Mouse (Mus musculus) left cerebral cortex, postnatal 4 days (tissue): ENCODE results near the gene Akirin2. TPM values are rescaled to one million over a fixed set of nuclear protein-coding genes. Genes with fewer than 3 reads are reported as not detected.

Experiments used
- DNase-seq: peaks from one replicate; pipeline ENCODE4 v3.0.0-alpha.2; 2022
- intact Hi-C: fragments of 180-260 bp; cut with DNase I; formaldehyde crosslinking; loops from one replicate; pipeline ENCODE4 v1.15.1; 2025
- total RNA-seq, 2 experiments: library from RNA; stranded (reverse); gene quantifications; 2 replicates each; pipeline ENCODE4 v1.2.3; 2021

Gene Akirin2
- total RNA-seq, 2 experiments from 2014 or later: 124 to 135 TPM

DNA sequence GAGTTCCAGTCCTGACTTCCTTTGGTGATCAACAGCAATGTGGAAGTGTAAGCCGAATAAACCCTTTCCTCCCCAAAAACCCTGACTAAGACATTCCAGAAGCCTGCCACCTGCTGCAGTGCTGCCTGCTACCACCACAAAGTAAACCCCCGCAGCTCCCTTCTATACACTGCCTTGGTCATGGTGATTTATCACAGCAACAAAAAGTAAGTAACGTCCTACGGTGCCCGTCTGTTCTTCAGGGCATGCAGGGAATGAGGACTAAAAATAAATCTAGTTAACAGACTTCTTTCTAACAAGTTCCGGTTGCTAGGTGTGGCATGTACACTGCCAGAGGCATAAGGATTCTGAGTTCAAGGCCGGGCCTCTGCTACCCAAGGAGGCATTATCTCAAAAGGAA, 31.3 kb downstream of the Akirin2 start:
- no peak for DNase-seq
- intact Hi-C loops: no loop called here

DNA sequence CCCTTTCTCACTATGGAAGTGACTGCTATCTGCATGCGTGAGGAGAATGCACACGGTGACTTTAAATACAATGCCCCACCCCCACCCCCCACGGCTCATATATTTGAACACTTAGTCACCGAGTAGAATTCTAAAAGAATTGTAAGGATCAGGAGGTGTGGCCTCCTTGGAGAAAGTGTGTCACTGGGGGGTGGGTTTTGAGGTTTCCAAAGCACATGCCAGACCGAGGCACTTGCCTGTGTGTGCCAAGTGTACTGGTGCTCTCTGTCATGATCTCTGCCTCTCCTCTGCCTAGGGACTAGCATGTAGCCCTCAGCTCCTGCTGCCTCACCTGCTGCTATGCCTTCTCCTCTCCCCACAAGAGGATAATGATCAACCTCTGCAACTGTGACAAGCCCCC, 31.7 kb downstream of the Akirin2 start:
- no peak for DNase-seq
- intact Hi-C loops: no loop called here

DNA sequence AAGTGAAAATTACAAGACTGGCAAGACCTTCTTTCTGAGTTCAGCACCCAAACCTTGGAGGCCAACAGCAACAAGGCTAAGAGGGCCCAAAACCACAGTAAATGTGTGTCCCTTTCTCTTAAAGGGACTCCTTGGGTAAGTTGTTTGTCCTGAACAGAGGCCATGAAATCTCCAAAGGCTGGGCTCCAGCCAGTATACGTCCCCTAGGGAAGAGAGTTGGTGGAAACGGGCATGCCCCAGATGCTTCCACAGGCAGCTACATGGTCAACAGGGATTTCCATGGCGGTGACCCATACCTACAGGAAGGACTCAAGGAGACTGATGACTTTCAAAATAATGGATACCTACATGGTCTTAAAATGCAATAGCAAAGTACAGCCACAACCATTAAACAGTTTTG, 32.7 kb downstream of the Akirin2 start:
- intact Hi-C loops: no loop called here
- no peak for DNase-seq

DNA sequence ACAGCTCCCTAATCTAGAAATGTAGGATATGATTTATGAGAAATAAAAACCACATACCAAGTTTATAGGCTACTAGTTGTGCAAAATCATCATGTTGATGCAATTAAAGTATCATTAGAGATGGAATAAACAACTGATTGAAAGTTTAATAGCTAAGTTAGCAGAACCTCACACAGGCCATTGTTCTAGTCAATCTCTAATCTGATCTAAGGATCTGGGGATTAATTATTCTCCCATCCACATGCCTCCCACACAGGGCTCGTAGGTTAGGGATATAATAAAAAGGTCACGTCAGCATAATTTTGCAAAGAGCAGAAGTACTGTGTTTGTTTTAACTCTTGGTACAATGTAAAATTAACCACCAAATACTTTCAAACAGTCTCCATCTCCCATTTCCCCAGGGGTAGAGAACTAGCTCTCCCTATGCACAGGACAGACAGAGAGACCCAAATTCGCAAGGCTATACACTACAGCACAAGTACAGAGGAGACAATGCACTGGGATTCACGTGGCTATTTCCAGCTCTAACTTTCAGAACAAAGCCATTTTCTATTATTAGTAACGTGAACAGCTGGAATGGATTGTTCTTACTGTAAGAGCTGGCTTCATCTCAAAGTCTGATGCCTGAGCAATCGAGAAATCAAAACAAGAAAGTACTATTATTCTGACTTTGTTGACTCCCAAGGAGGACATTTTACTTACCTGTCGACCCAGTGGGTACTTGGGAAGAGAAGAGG, 34.3 kb downstream of the Akirin2 start:
- no peak for DNase-seq
- intact Hi-C loops: no loop called here

DNA sequence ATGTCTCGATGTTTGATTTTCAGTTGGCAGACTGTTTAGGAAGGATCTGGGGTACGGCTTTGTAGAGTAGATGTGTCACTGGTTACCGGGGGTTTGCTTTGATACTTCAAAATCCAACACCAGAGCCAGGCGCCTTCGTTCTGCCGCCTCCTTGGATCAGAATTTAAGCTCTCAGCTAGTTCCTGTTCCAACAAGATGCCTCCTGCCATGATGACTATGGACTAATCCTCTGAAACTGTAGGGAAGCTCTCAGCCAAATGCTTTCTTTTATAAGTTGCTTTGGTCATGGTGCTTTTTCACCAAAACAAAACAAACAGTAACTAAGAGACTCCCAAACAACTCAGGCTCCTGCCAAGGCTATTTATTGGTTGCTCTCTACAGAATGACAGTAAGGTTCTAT, 52.4 kb downstream of the Akirin2 start:
- DNase-seq: peak; percentile 6
- intact Hi-C loops: no loop called here

DNA sequence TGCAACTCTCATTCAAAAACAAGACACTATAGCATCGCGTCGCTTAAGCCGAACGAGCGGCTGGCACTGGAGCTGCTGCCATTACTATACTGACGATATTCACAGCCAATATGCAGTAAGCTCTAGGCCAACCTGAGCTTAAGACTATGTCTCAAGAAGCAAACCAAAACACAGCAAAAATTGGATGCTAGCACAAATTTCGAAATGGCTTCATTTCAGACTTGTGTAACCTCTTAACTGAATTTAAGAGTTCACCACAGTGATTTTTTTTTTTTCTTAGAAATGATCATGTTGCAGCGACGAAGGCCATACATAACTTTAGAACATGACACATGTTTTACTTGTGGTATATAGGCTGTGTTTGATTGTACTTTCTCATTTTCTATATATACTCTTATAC, 55.9 kb downstream of the Akirin2 start:
- no peak for DNase-seq
- intact Hi-C loops: no loop called here

DNA sequence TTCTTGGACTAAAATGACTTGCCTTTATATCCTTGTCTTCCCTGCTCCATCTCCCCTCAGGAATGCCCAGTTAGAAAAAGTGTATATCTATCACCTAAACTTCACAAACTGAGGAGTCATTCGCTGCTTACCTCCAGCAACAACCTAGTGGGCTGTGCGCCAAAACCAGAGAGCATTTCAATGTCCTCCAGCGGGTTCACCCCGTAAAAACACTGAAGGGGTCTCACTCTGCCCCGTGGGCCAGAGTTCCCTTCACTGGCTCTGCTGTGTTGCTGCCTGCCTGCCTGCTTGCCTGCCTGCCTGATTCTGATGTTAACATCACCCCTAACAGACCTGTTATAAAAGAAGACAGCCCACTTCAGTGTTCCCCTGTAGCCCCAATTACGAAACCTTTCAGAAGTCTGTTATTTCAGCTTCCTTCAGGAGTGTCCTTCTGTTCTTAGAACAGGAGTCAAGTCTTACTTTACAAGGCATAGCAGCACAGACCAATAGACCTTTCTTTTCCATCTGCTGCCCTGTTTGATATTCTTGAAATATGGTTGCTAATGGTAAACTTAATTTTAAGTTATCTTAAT, 62.9 kb downstream of the Akirin2 start:
- intact Hi-C loops: loop anchor here (5.0 kb wide), 1 partner anchor 41 kb away; no protein-coding TSS in a partner anchor
- peak; percentile 11 for DNase-seq

DNA sequence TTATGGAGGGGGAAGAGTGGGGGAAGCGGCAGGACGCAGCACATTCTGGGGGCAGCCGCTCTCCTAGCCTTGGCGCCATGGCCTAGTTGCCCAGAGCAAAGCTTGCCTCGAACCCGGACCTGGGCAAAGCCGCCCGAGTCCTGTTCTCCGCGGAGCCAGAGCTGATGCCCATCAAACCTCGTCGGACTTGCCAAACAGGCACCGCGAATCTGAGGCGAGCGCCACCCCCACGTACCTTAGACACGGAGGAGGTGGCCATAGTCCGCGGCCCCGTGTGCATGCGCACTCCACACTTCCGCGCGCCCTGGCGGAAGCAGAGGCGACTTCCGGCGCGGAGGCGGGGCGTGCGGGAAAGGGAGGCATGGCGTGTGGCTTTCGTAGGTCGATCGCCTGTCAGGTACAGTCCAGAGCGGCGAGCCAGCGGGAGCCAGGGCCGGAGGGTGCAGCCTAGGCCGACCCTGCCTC, 63.9 kb downstream of the Akirin2 start, which contains the start of the genes Orc3 and Rars2:
Gene Orc3, minus strand, starts transcription at position 315 of the 465 bp plus-strand sequence.
Gene Rars2, plus strand, starts transcription at position 328 of the 465 bp plus-strand sequence.
- intact Hi-C loops: loop anchor here (5.0 kb wide), 1 partner anchor 42 kb away; no protein-coding TSS in a partner anchor
- peak; percentile 91 for DNase-seq

DNA sequence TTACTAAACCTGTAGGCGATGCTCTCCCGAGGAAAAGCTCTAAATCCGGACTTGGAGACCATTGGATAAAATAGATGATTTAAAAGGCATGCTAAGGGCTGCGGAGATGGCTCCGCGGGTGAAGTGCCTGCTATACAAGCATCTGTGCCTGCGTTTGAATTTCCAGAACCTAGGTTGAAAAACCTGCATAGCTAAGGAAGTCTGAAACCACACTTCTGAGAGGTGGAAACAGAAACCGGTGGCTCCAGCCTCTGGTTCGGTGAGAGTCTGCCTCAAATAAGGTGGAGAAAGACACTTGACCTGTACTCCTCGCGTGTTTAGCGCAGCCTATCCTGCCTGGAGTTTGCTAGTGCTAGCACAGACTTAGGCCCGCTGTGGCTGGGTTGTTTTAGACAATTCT, 64.6 kb downstream of the Akirin2 start:
- intact Hi-C loops: no loop called here
- peak; percentile 3 for DNase-seq

DNA sequence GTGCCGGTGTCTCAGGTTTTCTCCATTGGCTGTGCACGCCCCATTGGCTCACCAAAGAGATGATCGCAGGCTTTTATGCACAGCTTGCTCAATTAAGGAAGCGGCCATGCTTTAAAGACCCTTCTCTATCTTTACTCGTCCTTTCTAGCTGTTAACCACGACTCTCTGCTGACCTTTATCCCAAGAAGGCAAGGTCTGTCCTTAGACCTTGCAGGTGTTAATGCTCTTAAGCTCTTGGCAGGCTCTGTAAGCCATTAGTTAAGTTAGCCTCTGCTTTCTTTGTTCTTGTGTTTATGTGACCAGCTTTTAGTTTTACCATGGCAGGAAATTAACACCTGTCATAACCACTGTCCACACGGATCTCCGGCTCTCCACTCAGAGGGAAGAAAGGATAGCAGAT, 65.4 kb downstream of the Akirin2 start:
- intact Hi-C loops: no loop called here
- no peak for DNase-seq

Other genes with a start within 250 kb of the Akirin2 start
- 10 to 100 TPM; 64.9 to 68.4 TPM for gene Orc3, start 64.0 kb downstream of the Akirin2 start, total RNA-seq
- 10 to 100 TPM; 28.2 TPM for gene Rars2, start 64.0 kb downstream of the Akirin2 start, total RNA-seq
- gene Slc35a1, start 136.5 kb downstream of the Akirin2 start, total RNA-seq: 10 to 100 TPM; 30.6 to 34.7 TPM
- 1 to 10 TPM; 3.0 to 4.7 TPM for gene Cfap206, start 179.3 kb downstream of the Akirin2 start, total RNA-seq
- gene Gm136, start 205.3 kb downstream of the Akirin2 start, total RNA-seq: under 1 TPM in 1 of 2 experiments, not detected in 1; 0.38 TPM
- gene Smim8, start 227.5 kb downstream of the Akirin2 start, total RNA-seq: 10 to 100 TPM; 22.0 to 23.2 TPM